Mouse (Mus musculus): ENCODE measurements around the gene Xpo4. TPM values are rescaled to one million over a fixed set of nuclear protein-coding genes. Genes with fewer than 3 reads are reported as not detected.
"Not testable (repeated sequence)": the region's sequence is repeated elsewhere in the genome, so short reads cannot be mapped to it uniquely, and the experiment has no call there.

Gene Xpo4
- polyA plus RNA-seq, 1 experiment from 2014 or later: 32.1 TPM

GRCm38 (mm10) chr14:57665628-57665950 lies 359 bp upstream of the Xpo4 start:
- Histone ChIP-seq H3K4me3 (ENCODE audit: low read depth, low read length) (peak overlapping the region; percentile 84), H3K4me2 (replicated peaks; ENCODE audit: low read depth, low read length) (peak overlapping the region; percentile 84), H3K9ac (ENCODE audit: low read depth, low read length) (peak overlapping the region; percentile 90), H3K27me3 (ENCODE audit: control insufficient read depth, insufficient read depth, low read length) (no peaks in the 10 kb centered on the region), H3K36me3 (ENCODE audit: control insufficient read depth, insufficient read depth, low read length) (no peaks in the 10 kb centered on the region), H3K9me3 (ENCODE audit: control insufficient read depth, low read length) (no peaks in the 10 kb centered on the region), H3K4me1 (replicated peaks; ENCODE audit: control insufficient read depth, insufficient read depth, low read length) (no peaks in the 10 kb centered on the region; the same call in 1 of the 2 replicates), H3K27ac (ENCODE audit: low read depth, low read length) (no peak overlapping the region)
- no peak for ATAC-seq (ENCODE audit: low FRiP score)
- no peak for DNase-seq (ENCODE audit: low spot score)
- WGBS: 14% methylated on average over 10 of the region's 10 CpGs

- WGBS: 0% methylated on average over 19 of the region's 19 CpGs
- DNase-seq (ENCODE audit: low spot score) (peak; percentile 56), ATAC-seq (ENCODE audit: low FRiP score) (peak; percentile 43)
- peak overlapping the region; percentile 98 for H3K27ac ChIP-seq (ENCODE audit: low read depth, low read length)
- no peaks in the 10 kb centered on the region for H3K9me3 ChIP-seq (ENCODE audit: control insufficient read depth, low read length)
- H3K9ac ChIP-seq (ENCODE audit: low read depth, low read length): peak overlapping the region; percentile 90
- no peaks in the 10 kb centered on the region; the same call in 1 of the 2 replicates for H3K4me1 ChIP-seq (replicated peaks; ENCODE audit: control insufficient read depth, insufficient read depth, low read length)
- peak overlapping the region; percentile 84 for H3K4me2 ChIP-seq (replicated peaks; ENCODE audit: low read depth, low read length)
- no peaks in the 10 kb centered on the region for H3K36me3 ChIP-seq (ENCODE audit: control insufficient read depth, insufficient read depth, low read length)
- no peaks in the 10 kb centered on the region for H3K27me3 ChIP-seq (ENCODE audit: control insufficient read depth, insufficient read depth, low read length)
- peak overlapping the region; percentile 84 for H3K4me3 ChIP-seq (ENCODE audit: low read depth, low read length)
Measured at GRCm38 (mm10) chr14:57664311-57664821, 864 bp downstream of the Xpo4 start.

DNA sequence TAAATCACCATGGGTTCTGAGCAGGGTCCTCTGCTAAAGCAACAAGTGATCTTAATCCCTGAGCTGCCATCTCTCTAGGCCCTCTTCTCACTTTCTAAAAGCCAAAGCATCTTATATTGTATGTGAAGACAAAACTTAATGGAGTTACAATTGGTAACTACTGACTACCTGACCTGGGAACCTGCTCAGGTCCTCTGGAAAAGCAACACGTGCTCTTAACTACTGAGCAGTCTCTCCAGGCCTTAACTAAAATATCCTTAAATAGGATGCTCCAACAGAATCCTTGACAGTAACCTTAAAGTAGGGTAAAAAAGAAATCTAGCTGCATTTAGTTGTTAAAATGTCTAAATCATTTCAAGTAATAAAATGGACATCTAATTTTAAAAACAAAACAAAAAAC lies 1.6 kb downstream of the Xpo4 start:
- no peak for ATAC-seq (ENCODE audit: low FRiP score)
- peak overlapping the region; percentile 84 for H3K4me2 ChIP-seq (replicated peaks; ENCODE audit: low read depth, low read length)
- no peak for DNase-seq (ENCODE audit: low spot score)
- H3K36me3 ChIP-seq (ENCODE audit: control insufficient read depth, insufficient read depth, low read length): no peaks in the 10 kb centered on the region
- H3K4me1 ChIP-seq (replicated peaks; ENCODE audit: control insufficient read depth, insufficient read depth, low read length): no peaks in the 10 kb centered on the region; the same call in 1 of the 2 replicates
- H3K4me3 ChIP-seq (ENCODE audit: low read depth, low read length): peak overlapping the region; percentile 84
- no peaks in the 10 kb centered on the region for H3K27me3 ChIP-seq (ENCODE audit: control insufficient read depth, insufficient read depth, low read length)
- H3K9me3 ChIP-seq (ENCODE audit: control insufficient read depth, low read length): no peaks in the 10 kb centered on the region
- H3K9ac ChIP-seq (ENCODE audit: low read depth, low read length): no peak overlapping the region
- 39% methylated on average over 1 of the region's 1 CpGs for WGBS
- no peak overlapping the region for H3K27ac ChIP-seq (ENCODE audit: low read depth, low read length)

- no peaks in the 10 kb centered on the region for H3K9me3 ChIP-seq (ENCODE audit: control insufficient read depth, low read length)
- DNase-seq (ENCODE audit: low spot score): no peak
- no peak for ATAC-seq (ENCODE audit: low FRiP score)
- H3K4me3 ChIP-seq (ENCODE audit: low read depth, low read length): no peak overlapping the region
- no peaks in the 10 kb centered on the region for H3K36me3 ChIP-seq (ENCODE audit: control insufficient read depth, insufficient read depth, low read length)
- H3K4me2 ChIP-seq (replicated peaks; ENCODE audit: low read depth, low read length): no peak overlapping the region
- no peak overlapping the region for H3K9ac ChIP-seq (ENCODE audit: low read depth, low read length)
- H3K4me1 ChIP-seq (replicated peaks; ENCODE audit: control insufficient read depth, insufficient read depth, low read length): no peaks in the 10 kb centered on the region
- no peaks in the 10 kb centered on the region for H3K27me3 ChIP-seq (ENCODE audit: control insufficient read depth, insufficient read depth, low read length)
- WGBS: 96% methylated on average over 4 of the region's 4 CpGs
- H3K27ac ChIP-seq (ENCODE audit: low read depth, low read length): no peak overlapping the region
Measured at GRCm38 (mm10) chr14:57658301-57658700, 6.9 kb downstream of the Xpo4 start.

DNA sequence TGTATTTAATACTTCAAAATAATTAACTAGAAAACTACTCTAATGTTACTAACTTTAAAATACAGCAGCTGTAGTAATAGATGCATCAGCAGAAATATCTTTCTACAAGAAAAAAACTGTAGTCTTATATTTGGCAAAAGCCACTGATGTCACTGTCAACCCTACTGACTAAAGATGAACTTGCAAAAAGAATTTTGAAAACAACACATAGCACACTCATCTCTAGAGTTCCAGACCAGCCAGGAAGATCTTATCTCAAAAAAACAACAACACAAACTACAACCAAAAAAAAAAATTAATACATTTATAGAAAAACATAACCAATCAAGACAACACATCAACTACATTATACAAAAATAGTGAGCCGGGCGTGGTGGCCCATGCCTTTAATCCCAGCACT lies 7.7 kb downstream of the Xpo4 start:
- Histone ChIP-seq H3K4me3 (ENCODE audit: low read depth, low read length) (no peak overlapping the region), H3K4me1 (replicated peaks; ENCODE audit: control insufficient read depth, insufficient read depth, low read length) (no peaks in the 10 kb centered on the region), H3K27me3 (ENCODE audit: control insufficient read depth, insufficient read depth, low read length) (no peaks in the 10 kb centered on the region), H3K36me3 (ENCODE audit: control insufficient read depth, insufficient read depth, low read length) (no peaks in the 10 kb centered on the region), H3K27ac (ENCODE audit: low read depth, low read length) (no peak overlapping the region), H3K4me2 (replicated peaks; ENCODE audit: low read depth, low read length) (no peak overlapping the region), H3K9me3 (ENCODE audit: control insufficient read depth, low read length) (no peaks in the 10 kb centered on the region), H3K9ac (ENCODE audit: low read depth, low read length) (no peak overlapping the region)
- no peak for DNase-seq (ENCODE audit: low spot score)
- ATAC-seq (ENCODE audit: low FRiP score): no peak
- WGBS: 98% methylated on average over 2 of the region's 2 CpGs

DNA sequence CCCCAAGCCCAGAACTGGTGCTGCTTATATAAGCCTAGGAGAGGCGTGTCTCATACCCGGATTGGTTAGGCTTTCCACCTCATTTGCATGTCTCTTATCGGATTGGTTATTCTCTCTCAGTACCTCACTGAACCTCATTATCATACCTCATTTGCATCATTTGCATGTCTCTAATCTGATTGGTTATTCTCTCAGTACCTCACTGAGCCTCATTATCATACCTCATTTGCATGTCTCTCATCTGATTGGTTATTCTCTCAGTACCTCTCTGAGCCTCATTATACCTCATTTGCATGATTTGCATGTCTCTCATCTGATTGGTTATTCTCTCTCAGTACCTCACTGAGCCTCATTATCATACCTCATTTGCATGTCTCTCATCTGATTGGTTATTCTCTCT lies 8.7 kb downstream of the Xpo4 start:
- not testable (repeated sequence) for ATAC-seq (ENCODE audit: low FRiP score); H3K36me3 ChIP-seq (ENCODE audit: control insufficient read depth, insufficient read depth, low read length); H3K27ac ChIP-seq (ENCODE audit: low read depth, low read length); H3K4me2 ChIP-seq (replicated peaks; ENCODE audit: low read depth, low read length); H3K4me1 ChIP-seq (replicated peaks; ENCODE audit: control insufficient read depth, insufficient read depth, low read length); H3K27me3 ChIP-seq (ENCODE audit: control insufficient read depth, insufficient read depth, low read length); H3K9me3 ChIP-seq (ENCODE audit: control insufficient read depth, low read length); H3K4me3 ChIP-seq (ENCODE audit: low read depth, low read length); DNase-seq (ENCODE audit: low spot score); H3K9ac ChIP-seq (ENCODE audit: low read depth, low read length)
- WGBS: 97% methylated on average over 3 of the region's 3 CpGs

DNA sequence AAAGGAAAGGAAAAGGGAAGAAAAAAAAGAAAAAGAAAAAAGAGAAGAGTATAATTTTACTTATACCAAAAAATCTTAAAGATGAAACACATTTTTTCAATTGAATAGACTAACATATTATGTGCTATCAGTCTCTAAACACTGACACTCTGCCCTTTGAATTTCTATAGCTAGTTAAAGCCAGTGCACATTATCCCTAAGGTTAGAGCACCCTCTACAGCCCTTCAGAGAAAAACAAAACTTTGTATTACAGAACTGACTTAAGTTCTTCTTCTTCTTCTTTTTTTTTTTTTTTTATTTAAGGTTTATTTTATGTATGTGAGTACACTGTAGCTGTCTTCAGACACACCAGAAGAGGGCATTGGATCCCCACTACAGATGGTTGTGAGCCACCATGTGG lies 15.7 kb downstream of the Xpo4 start:
- H3K9me3 ChIP-seq (ENCODE audit: control insufficient read depth, low read length): no peaks in the 10 kb centered on the region
- no peaks in the 10 kb centered on the region for H3K27me3 ChIP-seq (ENCODE audit: control insufficient read depth, insufficient read depth, low read length)
- H3K4me2 ChIP-seq (replicated peaks; ENCODE audit: low read depth, low read length): no peak overlapping the region
- H3K36me3 ChIP-seq (ENCODE audit: control insufficient read depth, insufficient read depth, low read length): no peaks in the 10 kb centered on the region
- H3K27ac ChIP-seq (ENCODE audit: low read depth, low read length): no peak overlapping the region
- H3K9ac ChIP-seq (ENCODE audit: low read depth, low read length): no peak overlapping the region
- no peak overlapping the region for H3K4me3 ChIP-seq (ENCODE audit: low read depth, low read length)
- ATAC-seq (ENCODE audit: low FRiP score) (no peak), DNase-seq (ENCODE audit: low spot score) (no peak)
- H3K4me1 ChIP-seq (replicated peaks; ENCODE audit: control insufficient read depth, insufficient read depth, low read length): no peaks in the 10 kb centered on the region

DNA sequence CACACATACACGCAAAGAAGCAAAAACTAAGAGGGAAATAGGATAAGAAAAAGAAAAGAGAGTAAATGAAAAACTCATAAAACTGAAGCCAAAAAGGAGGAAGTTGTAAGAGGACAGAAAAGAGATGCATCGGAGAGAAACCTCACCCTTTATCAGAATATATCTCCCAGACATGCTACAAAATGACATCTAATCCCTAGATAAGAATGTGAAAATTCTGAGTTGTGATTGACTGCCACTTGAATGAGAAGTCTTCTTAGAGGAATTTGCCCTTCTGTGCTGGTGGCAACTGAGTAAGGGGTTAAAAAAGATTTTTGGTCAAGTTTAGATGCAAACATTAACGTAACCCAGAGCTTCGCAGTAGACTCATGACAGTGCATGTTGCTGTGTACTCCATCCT lies 19.1 kb downstream of the Xpo4 start:
- Histone ChIP-seq H3K4me2 (replicated peaks; ENCODE audit: low read depth, low read length) (no peak overlapping the region), H3K4me3 (ENCODE audit: low read depth, low read length) (no peak overlapping the region)
- WGBS: 94% methylated on average over 4 of the region's 4 CpGs

DNA sequence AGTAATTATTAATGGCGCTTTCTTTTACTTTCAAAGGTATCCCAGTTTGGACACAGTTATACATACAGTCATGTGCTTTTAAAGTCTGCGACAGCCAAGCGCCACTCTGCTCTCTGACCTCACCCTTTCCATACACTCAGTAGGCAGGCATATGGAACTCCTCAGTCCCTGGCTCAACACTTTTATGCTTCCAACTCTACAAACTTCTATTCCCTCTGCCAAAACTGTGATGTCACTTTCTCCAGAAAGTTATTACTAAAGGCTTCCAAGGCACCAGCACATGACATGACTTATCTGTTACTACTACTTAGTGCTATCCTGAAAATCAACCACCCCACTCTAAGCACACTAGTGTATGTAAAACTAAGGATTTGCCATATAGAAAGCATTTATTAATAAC lies 26.1 kb downstream of the Xpo4 start:
- Histone ChIP-seq H3K9me3 (ENCODE audit: control insufficient read depth, low read length) (no peaks in the 10 kb centered on the region), H3K4me1 (replicated peaks; ENCODE audit: control insufficient read depth, insufficient read depth, low read length) (no peaks in the 10 kb centered on the region), H3K27me3 (ENCODE audit: control insufficient read depth, insufficient read depth, low read length) (no peaks in the 10 kb centered on the region), H3K4me2 (replicated peaks; ENCODE audit: low read depth, low read length) (no peak overlapping the region), H3K36me3 (ENCODE audit: control insufficient read depth, insufficient read depth, low read length) (no peaks in the 10 kb centered on the region), H3K4me3 (ENCODE audit: low read depth, low read length) (no peak overlapping the region), H3K9ac (ENCODE audit: low read depth, low read length) (no peak overlapping the region), H3K27ac (ENCODE audit: low read depth, low read length) (no peak overlapping the region)
- whole genome bisulfite sequencing: 94% methylated on average over 3 of the region's 3 CpGs
- DNase-seq (ENCODE audit: low spot score) (no peak), ATAC-seq (ENCODE audit: low FRiP score) (no peak)

More for the DNA sequence above, 19.1 kb downstream of the Xpo4 start:
- Histone ChIP-seq H3K27ac (ENCODE audit: low read depth, low read length) (no peak overlapping the region), H3K9me3 (ENCODE audit: control insufficient read depth, low read length) (no peaks in the 10 kb centered on the region), H3K36me3 (ENCODE audit: control insufficient read depth, insufficient read depth, low read length) (no peaks in the 10 kb centered on the region), H3K9ac (ENCODE audit: low read depth, low read length) (no peak overlapping the region), H3K27me3 (ENCODE audit: control insufficient read depth, insufficient read depth, low read length) (no peaks in the 10 kb centered on the region), H3K4me1 (replicated peaks; ENCODE audit: control insufficient read depth, insufficient read depth, low read length) (no peaks in the 10 kb centered on the region)
- DNase-seq (ENCODE audit: low spot score) (no peak), ATAC-seq (ENCODE audit: low FRiP score) (no peak)

Measured in hindbrain, embryonic 11.5 days (tissue).